Mouse (Mus musculus) induced T-regulatory cell, adult 2 months (primary cell): ENCODE measurements at regions not wholly inside any gene's neighbourhood (a gene's known extent, or its start where the extent isn't known, plus 50 kb on each side); places are given as distances from the start of the nearest gene placed in this dataset.

Source experiments
- DNase-seq: peaks from one replicate; pipeline ENCODE4 v3.0.0-alpha.2; 2012; ENCODE audit warnings: low read depth

- DNase-seq = no peak
Measured at GRCm38 (mm10) chr5:119059223-119059622, 498.7 kb downstream of the Med13l start.

GRCm38 (mm10) chr5:119060886-119061285 is 500.4 kb downstream of the Med13l start:
- DNase-seq = no peak

GRCm38 (mm10) chr5:119062478-119062877 is 502.0 kb downstream of the Med13l start:
- DNase-seq = no peak

- DNase-seq = no peak
Measured at GRCm38 (mm10) chr5:119066666-119067065, 506.2 kb downstream of the Med13l start.

- DNase-seq = no peak
Measured at GRCm38 (mm10) chr5:119069765-119070333, 509.4 kb downstream of the Med13l start.

GRCm38 (mm10) chr5:119072712-119073111 is 512.2 kb downstream of the Med13l start:
- DNase-seq = no peak

GRCm38 (mm10) chr5:119080747-119081146 is 520.3 kb downstream of the Med13l start:
- no peak for DNase-seq

GRCm38 (mm10) chr5:119082895-119083294 is 522.4 kb downstream of the Med13l start:
- no peak for DNase-seq

- DNase-seq = no peak
Measured at GRCm38 (mm10) chr5:119097576-119098193, 537.2 kb downstream of the Med13l start.

- no peak for DNase-seq
Measured at GRCm38 (mm10) chr5:119099817-119100216, 539.3 kb downstream of the Med13l start.

- DNase-seq = no peak
Measured at GRCm38 (mm10) chr5:119103503-119103902, 543.0 kb downstream of the Med13l start.

- no peak for DNase-seq
Measured at GRCm38 (mm10) chr5:119107898-119108297, 547.4 kb downstream of the Med13l start.

GRCm38 (mm10) chr5:119109501-119109900 is 549.0 kb downstream of the Med13l start:
- no peak for DNase-seq

- DNase-seq = no peak
Measured at GRCm38 (mm10) chr5:119114074-119114473, 553.6 kb downstream of the Med13l start.

GRCm38 (mm10) chr5:119125745-119126144 is 544.7 kb upstream of the Tbx3 start:
- no peak for DNase-seq

- DNase-seq = no peak
Measured at GRCm38 (mm10) chr5:119130176-119130575, 540.3 kb upstream of the Tbx3 start.

GRCm38 (mm10) chr5:119131461-119131860 is 539.0 kb upstream of the Tbx3 start:
- DNase-seq = no peak

GRCm38 (mm10) chr5:119133378-119133777 is 537.1 kb upstream of the Tbx3 start:
- no peak for DNase-seq

- no peak for DNase-seq
Measured at GRCm38 (mm10) chr5:119136916-119137315, 533.6 kb upstream of the Tbx3 start.

GRCm38 (mm10) chr5:119137409-119137808 is 533.1 kb upstream of the Tbx3 start:
- no peak for DNase-seq

- no peak for DNase-seq
Measured at GRCm38 (mm10) chr5:119137821-119138221, 532.6 kb upstream of the Tbx3 start.

GRCm38 (mm10) chr5:119138293-119138692 is 532.2 kb upstream of the Tbx3 start:
- DNase-seq = no peak

- no peak for DNase-seq
Measured at GRCm38 (mm10) chr5:119139336-119139735, 531.1 kb upstream of the Tbx3 start.

- no peak for DNase-seq
Measured at GRCm38 (mm10) chr5:119139816-119140215, 530.7 kb upstream of the Tbx3 start.
